Mouse (Mus musculus): ENCODE measurements around the gene Thap8. TPM values are rescaled to one million over a fixed set of nuclear protein-coding genes. Genes with fewer than 3 reads are reported as not detected.

Thap8 gene
- polyA plus RNA-seq (2014; fragmentation: Nextera tagmentation; extraction: Ambion mirVana), result 0.22 and 0.28 TPM in 2 replicates

- H3K4me1 ChIP-seq (ENCODE audit: control insufficient read depth, insufficient read depth, low read length), result 0 out of 2 replicates have a peak, but pooled peaks cover 4% of the 10 kb centered on the region
- under 1% methylated on average over 45 of the region's 49 CpGs for WGBS
- peak within 1 kb of the TSS; percentile 66 for H3K9ac ChIP-seq (ENCODE audit: low read depth, low read length)
- peak; percentile 97 for DNase-seq (ENCODE audit: low spot score)
- H3K4me2 ChIP-seq (ENCODE audit: low read depth, low read length), result peak within 1 kb of the TSS; percentile 95
- H3K9me3 ChIP-seq (ENCODE audit: control insufficient read depth, low read length), result no peaks in the 10 kb centered on the region
- peak; percentile 96 for ATAC-seq (ENCODE audit: low read depth)
- H3K36me3 ChIP-seq (ENCODE audit: control insufficient read depth, insufficient read depth, low read length), result no peaks in the 10 kb centered on the region
- peak within 1 kb of the TSS; percentile 75 for H3K4me3 ChIP-seq (ENCODE audit: low read depth, low read length)
- H3K27ac ChIP-seq (replicated peaks; ENCODE audit: low read depth, low read length), result peak within 1 kb of the TSS; percentile 95
- no peaks in the 10 kb centered on the region for H3K27me3 ChIP-seq (replicated peaks; ENCODE audit: control insufficient read depth, insufficient read depth, low read length)
Observed at GRCm38 (mm10) chr7:30279951-30280669, at the start of gene Thap8, which contains the start of gene Wdr62. Thap8 (plus strand) TSS chr7:30280094. Wdr62 (minus strand) TSS chr7:30280419.

- no peak for ATAC-seq (ENCODE audit: low read depth)
- H3K9me3 ChIP-seq (ENCODE audit: control insufficient read depth, low read length), result no peaks in the 10 kb centered on the region
- H3K27me3 ChIP-seq (replicated peaks; ENCODE audit: control insufficient read depth, insufficient read depth, low read length), result no peaks in the 10 kb centered on the region
- under 1% methylated on average over 16 of the region's 16 CpGs for WGBS
- peaks cover 49% of the 10 kb centered on the region for H3K36me3 ChIP-seq (ENCODE audit: control insufficient read depth, insufficient read depth, low read length)
- peak overlapping the region; percentile 72 for H3K4me3 ChIP-seq (ENCODE audit: low read depth, low read length)
- peak overlapping the region; percentile 92 for H3K27ac ChIP-seq (replicated peaks; ENCODE audit: low read depth, low read length)
- peak overlapping the region; percentile 78 for H3K4me2 ChIP-seq (ENCODE audit: low read depth, low read length)
- peaks cover 6% of the 10 kb centered on the region for H3K4me1 ChIP-seq (ENCODE audit: control insufficient read depth, insufficient read depth, low read length)
- peak overlapping the region; percentile 83 for H3K9ac ChIP-seq (ENCODE audit: low read depth, low read length)
- no peak for DNase-seq (ENCODE audit: low spot score)
Observed at GRCm38 (mm10) chr7:30231328-30231668, 48.6 kb upstream of the Thap8 start.

GRCm38 (mm10) chr7:30231669-30232454 is 48.0 kb upstream of the Thap8 start, which contains the start of the genes Polr2i and Tbcb:
Polr2i (plus strand) TSS chr7:30231948.
Tbcb (minus strand) TSS chr7:30232272.
- peaks cover 6% of the 10 kb centered on the region for H3K4me1 ChIP-seq (ENCODE audit: control insufficient read depth, insufficient read depth, low read length)
- H3K9ac ChIP-seq (ENCODE audit: low read depth, low read length), result peak within 1 kb of the TSS; percentile 83
- H3K27ac ChIP-seq (replicated peaks; ENCODE audit: low read depth, low read length), result peak within 1 kb of the TSS; percentile 92
- WGBS, result under 1% methylated on average over 56 of the region's 67 CpGs
- peaks cover 43% of the 10 kb centered on the region for H3K36me3 ChIP-seq (ENCODE audit: control insufficient read depth, insufficient read depth, low read length)
- peak; percentile 97 for ATAC-seq (ENCODE audit: low read depth)
- peak within 1 kb of the TSS; percentile 78 for H3K4me2 ChIP-seq (ENCODE audit: low read depth, low read length)
- H3K4me3 ChIP-seq (ENCODE audit: low read depth, low read length), result peak within 1 kb of the TSS; percentile 72
- DNase-seq (ENCODE audit: low spot score), result peak; percentile 100
- H3K27me3 ChIP-seq (replicated peaks; ENCODE audit: control insufficient read depth, insufficient read depth, low read length), result no peaks in the 10 kb centered on the region
- no peaks in the 10 kb centered on the region for H3K9me3 ChIP-seq (ENCODE audit: control insufficient read depth, low read length)

GRCm38 (mm10) chr7:30232631-30233148 is 47.2 kb upstream of the Thap8 start:
- ATAC-seq (ENCODE audit: low read depth), result peak; percentile 7; the same call in 1 of the 2 replicates
- Histone ChIP-seq H3K4me2 (ENCODE audit: low read depth, low read length) (peak overlapping the region; percentile 74), H3K27me3 (replicated peaks; ENCODE audit: control insufficient read depth, insufficient read depth, low read length) (no peaks in the 10 kb centered on the region)

GRCm38 (mm10) chr7:30233387-30233786 is 46.5 kb upstream of the Thap8 start:
- no peak overlapping the region for H3K27ac ChIP-seq (replicated peaks; ENCODE audit: low read depth, low read length)
- no peaks in the 10 kb centered on the region for H3K27me3 ChIP-seq (replicated peaks; ENCODE audit: control insufficient read depth, insufficient read depth, low read length)
- WGBS, result 86% methylated on average over 20 of the region's 20 CpGs
- peak overlapping the region; percentile 74 for H3K4me2 ChIP-seq (ENCODE audit: low read depth, low read length)
- ATAC-seq (ENCODE audit: low read depth) (no peak), DNase-seq (ENCODE audit: low spot score) (no peak)
- H3K9me3 ChIP-seq (ENCODE audit: control insufficient read depth, low read length), result no peaks in the 10 kb centered on the region
- peak overlapping the region; percentile 72; the same call in 1 of the 2 replicates for H3K4me3 ChIP-seq (ENCODE audit: low read depth, low read length)
- peaks cover 6% of the 10 kb centered on the region for H3K4me1 ChIP-seq (ENCODE audit: control insufficient read depth, insufficient read depth, low read length)
- H3K9ac ChIP-seq (ENCODE audit: low read depth, low read length), result peak overlapping the region; percentile 37; the same call in 1 of the 2 replicates
- H3K36me3 ChIP-seq (ENCODE audit: control insufficient read depth, insufficient read depth, low read length), result peaks cover 28% of the 10 kb centered on the region; the same call in 1 of the 2 replicates

More at GRCm38 (mm10) chr7:30232631-30233148, 47.2 kb upstream of the Thap8 start:
- Histone ChIP-seq H3K27ac (replicated peaks; ENCODE audit: low read depth, low read length) (peak overlapping the region; percentile 92; the same call in 1 of the 2 replicates), H3K4me1 (ENCODE audit: control insufficient read depth, insufficient read depth, low read length) (peaks cover 6% of the 10 kb centered on the region), H3K9ac (ENCODE audit: low read depth, low read length) (peak overlapping the region; percentile 83), H3K9me3 (ENCODE audit: control insufficient read depth, low read length) (no peaks in the 10 kb centered on the region), H3K36me3 (ENCODE audit: control insufficient read depth, insufficient read depth, low read length) (peaks cover 35% of the 10 kb centered on the region; the same call in 1 of the 2 replicates), H3K4me3 (ENCODE audit: low read depth, low read length) (peak overlapping the region; percentile 72)
- under 1% methylated on average over 24 of the region's 24 CpGs for WGBS
- peak; percentile 70 for DNase-seq (ENCODE audit: low spot score)

- no peak for DNase-seq (ENCODE audit: low spot score)
- no peak for ATAC-seq (ENCODE audit: low read depth)
- Histone ChIP-seq H3K4me3 (ENCODE audit: low read depth, low read length) (no peak overlapping the region), H3K4me2 (ENCODE audit: low read depth, low read length) (no peak overlapping the region), H3K36me3 (ENCODE audit: control insufficient read depth, insufficient read depth, low read length) (peaks cover 20% of the 10 kb centered on the region; the same call in 1 of the 2 replicates), H3K9me3 (ENCODE audit: control insufficient read depth, low read length) (no peaks in the 10 kb centered on the region), H3K9ac (ENCODE audit: low read depth, low read length) (no peak overlapping the region), H3K27ac (replicated peaks; ENCODE audit: low read depth, low read length) (no peak overlapping the region), H3K27me3 (replicated peaks; ENCODE audit: control insufficient read depth, insufficient read depth, low read length) (no peaks in the 10 kb centered on the region), H3K4me1 (ENCODE audit: control insufficient read depth, insufficient read depth, low read length) (peaks cover 6% of the 10 kb centered on the region)
- WGBS, result 92% methylated on average over 15 of the region's 15 CpGs
Observed at GRCm38 (mm10) chr7:30234276-30234858, 45.5 kb upstream of the Thap8 start.

GRCm38 (mm10) chr7:30235091-30235490 is 44.8 kb upstream of the Thap8 start:
- DNase-seq (ENCODE audit: low spot score) (no peak), ATAC-seq (ENCODE audit: low read depth) (no peak)
- no peak overlapping the region for H3K4me2 ChIP-seq (ENCODE audit: low read depth, low read length)
- H3K27me3 ChIP-seq (replicated peaks; ENCODE audit: control insufficient read depth, insufficient read depth, low read length), result no peaks in the 10 kb centered on the region
- H3K4me1 ChIP-seq (ENCODE audit: control insufficient read depth, insufficient read depth, low read length), result peaks cover 6% of the 10 kb centered on the region
- no peak overlapping the region for H3K9ac ChIP-seq (ENCODE audit: low read depth, low read length)
- no peak overlapping the region for H3K4me3 ChIP-seq (ENCODE audit: low read depth, low read length)
- H3K9me3 ChIP-seq (ENCODE audit: control insufficient read depth, low read length), result no peaks in the 10 kb centered on the region
- peaks cover 15% of the 10 kb centered on the region; the same call in 1 of the 2 replicates for H3K36me3 ChIP-seq (ENCODE audit: control insufficient read depth, insufficient read depth, low read length)
- H3K27ac ChIP-seq (replicated peaks; ENCODE audit: low read depth, low read length), result no peak overlapping the region
- WGBS, result 94% methylated on average over 8 of the region's 8 CpGs

GRCm38 (mm10) chr7:30235625-30236024 is 44.3 kb upstream of the Thap8 start, which contains the start of gene Ovol3:
Ovol3 (minus strand) TSS chr7:30235725.
- Histone ChIP-seq H3K4me3 (ENCODE audit: low read depth, low read length) (no peak within 1 kb of the TSS), H3K36me3 (ENCODE audit: control insufficient read depth, insufficient read depth, low read length) (peaks cover 15% of the 10 kb centered on the region; the same call in 1 of the 2 replicates), H3K9me3 (ENCODE audit: control insufficient read depth, low read length) (no peaks in the 10 kb centered on the region), H3K4me1 (ENCODE audit: control insufficient read depth, insufficient read depth, low read length) (peaks cover 6% of the 10 kb centered on the region), H3K27me3 (replicated peaks; ENCODE audit: control insufficient read depth, insufficient read depth, low read length) (no peaks in the 10 kb centered on the region), H3K27ac (replicated peaks; ENCODE audit: low read depth, low read length) (no peak within 1 kb of the TSS), H3K9ac (ENCODE audit: low read depth, low read length) (no peak within 1 kb of the TSS), H3K4me2 (ENCODE audit: low read depth, low read length) (no peak within 1 kb of the TSS)
- DNase-seq (ENCODE audit: low spot score) (no peak), ATAC-seq (ENCODE audit: low read depth) (no peak)
- 81% methylated on average over 4 of the region's 4 CpGs for WGBS

All from embryonic facial prominence, embryonic 14.5 days (tissue).